Mouse (Mus musculus) c-Kit-positive CD71-positive TER-119-positive erythroid progenitor cells, embryonic 14.5 days (primary cell): ENCODE data around the gene Slc25a34.

Experiments used
- DNase-seq: peaks from one replicate; pipeline ENCODE4 v3.0.0-alpha.2; 2013; ENCODE audit warnings: low spot score

The Slc25a34 gene

DNA sequence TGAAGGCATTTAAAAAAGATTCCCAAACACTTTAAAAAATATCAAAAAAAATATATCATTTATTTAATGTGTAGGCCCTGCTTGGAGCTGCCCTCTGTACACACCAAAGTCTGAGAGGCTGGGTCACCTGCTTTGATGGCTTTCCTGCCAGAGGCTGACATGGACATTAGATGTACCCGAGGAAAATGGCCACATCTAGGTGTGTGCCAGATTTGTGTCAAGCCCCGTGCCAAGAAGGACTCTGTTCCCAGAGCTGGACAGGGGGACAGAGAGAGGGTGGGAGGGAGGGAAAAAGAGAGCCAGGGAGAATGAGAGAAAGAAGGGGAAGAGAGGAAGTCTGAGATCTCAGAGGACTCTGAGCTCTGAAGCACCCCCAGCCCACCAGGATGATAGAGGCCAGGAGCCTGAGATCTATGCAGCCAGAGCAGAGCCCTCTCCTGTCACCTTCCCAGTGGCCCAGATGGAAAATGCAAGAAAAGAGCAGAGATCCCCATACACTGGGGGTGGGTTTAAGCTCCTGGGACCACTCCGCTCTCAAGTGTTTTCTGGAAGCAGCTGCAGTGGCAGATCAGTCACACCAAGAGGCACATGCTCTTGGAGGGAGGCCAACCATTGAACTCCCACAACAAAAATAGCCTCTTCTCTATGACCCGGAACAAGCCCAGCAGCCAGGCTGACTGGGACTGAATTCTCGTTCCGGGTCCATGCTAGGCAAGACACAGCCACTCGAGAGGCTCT lies 19.7 kb upstream of the Slc25a34 start:
- DNase-seq: no peak

- no peak for DNase-seq
These were observed 18.6 kb upstream of the Slc25a34 start for GRCm38 (mm10) chr4:141641961-141642811.

DNA sequence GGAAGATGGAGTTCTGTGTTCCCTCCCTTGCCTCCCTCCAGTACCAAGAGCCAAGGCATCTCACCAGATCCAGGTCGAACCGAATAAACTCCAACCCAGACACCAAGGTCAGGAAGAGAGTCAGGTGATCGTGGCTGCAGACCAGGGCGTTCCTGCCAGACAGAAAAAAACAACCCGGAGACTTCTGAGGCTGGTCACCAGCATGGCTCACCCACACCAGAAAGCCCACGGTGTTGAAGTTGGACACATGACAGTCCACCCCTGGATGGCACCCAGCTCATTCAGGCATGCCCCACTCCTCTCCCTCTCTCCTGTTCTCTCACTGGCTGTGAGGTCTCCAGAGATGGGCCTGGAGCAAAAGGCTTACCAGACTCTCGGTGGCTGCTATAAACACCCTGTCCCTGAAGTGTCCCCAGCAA lies 17.7 kb upstream of the Slc25a34 start:
- DNase-seq: no peak

DNA sequence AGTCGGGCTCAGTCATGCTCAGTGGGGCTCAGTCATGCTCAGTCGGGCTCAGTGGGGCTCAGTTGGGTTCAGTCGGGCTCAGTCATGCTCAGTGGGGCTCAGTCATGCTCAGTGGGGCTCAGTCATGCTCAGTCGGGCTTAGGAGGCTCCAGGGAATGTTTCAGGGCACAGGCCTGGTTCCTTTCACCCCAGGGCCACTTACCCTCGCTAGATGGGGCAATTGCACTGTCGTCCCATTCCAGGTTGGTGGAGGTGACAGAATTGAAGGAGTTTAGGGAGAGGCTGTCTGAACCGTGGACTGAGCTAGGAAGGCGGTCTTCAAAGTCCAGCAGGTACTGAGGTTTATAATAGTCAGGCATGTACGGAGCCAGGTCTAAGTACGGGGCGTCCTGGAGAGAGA lies 15.9 kb upstream of the Slc25a34 start:
- no peak for DNase-seq

- DNase-seq: no peak
These were observed 13.1 kb upstream of the Slc25a34 start for GRCm38 (mm10) chr4:141636693-141637092.

GRCm38 (mm10) chr4:141635991-141636390 lies 12.4 kb upstream of the Slc25a34 start:
- no peak for DNase-seq

DNA sequence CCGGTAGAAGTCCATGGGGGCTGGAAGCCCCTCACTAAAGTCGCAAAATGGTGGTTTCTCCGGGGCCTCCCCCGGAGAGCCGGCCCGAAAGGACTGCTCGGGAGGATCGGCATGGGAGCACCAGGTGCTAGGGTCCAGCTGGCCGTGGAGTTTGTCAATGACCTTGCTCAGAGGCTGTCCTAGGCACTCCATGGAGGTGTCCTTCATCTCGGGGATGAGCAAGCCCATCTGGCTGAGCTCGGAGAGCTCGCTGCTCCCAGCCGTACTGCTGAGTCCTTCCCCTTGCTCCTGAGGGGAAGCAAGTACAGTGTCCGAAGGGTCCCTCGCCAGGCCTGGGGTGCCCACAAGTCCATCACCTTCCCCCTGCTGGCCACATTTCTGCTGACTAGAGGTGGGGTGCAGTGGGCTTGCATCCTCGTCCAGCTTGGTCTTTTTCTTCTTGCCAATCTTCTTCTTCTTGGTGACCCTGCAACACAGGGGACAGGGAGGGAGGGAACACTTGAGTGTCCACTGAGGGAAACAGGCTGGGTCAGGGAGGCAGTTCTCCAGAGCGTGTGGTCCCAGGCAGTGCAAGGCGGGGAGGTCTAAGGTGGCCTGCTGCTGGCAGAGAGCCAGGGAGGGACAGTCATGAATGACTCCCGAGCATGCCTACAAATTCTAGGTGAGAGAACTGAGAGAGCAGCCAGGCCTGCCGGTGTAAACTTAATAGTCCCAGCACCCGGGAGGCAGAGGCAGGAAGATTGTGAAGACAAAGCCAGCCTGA lies 8.7 kb upstream of the Slc25a34 start:
- no peak for DNase-seq

GRCm38 (mm10) chr4:141631250-141631649 lies 7.6 kb upstream of the Slc25a34 start:
- no peak for DNase-seq

GRCm38 (mm10) chr4:141630021-141630420 lies 6.4 kb upstream of the Slc25a34 start:
- no peak for DNase-seq

GRCm38 (mm10) chr4:141628661-141629060 lies 5.0 kb upstream of the Slc25a34 start:
- no peak for DNase-seq

DNA sequence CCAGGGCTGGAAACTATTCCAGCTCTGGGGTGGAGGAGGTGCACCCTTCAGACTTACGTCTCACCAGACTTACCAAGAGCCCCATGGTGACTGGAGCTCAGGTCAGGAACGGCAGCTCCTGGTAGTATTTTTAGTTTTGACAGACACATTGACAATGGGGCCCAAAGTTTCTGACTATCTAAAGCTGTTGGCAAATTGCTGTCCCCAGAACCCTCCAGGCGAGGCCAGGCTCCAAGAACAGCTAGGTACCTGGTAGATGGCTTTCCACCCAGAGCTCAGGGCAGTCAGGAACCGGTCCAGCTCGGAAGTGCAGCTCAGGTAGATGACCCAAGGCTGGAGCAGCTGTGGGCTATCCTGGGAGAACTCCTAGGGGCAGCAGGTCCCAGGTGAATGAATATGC lies 3.9 kb upstream of the Slc25a34 start:
- DNase-seq: no peak

DNA sequence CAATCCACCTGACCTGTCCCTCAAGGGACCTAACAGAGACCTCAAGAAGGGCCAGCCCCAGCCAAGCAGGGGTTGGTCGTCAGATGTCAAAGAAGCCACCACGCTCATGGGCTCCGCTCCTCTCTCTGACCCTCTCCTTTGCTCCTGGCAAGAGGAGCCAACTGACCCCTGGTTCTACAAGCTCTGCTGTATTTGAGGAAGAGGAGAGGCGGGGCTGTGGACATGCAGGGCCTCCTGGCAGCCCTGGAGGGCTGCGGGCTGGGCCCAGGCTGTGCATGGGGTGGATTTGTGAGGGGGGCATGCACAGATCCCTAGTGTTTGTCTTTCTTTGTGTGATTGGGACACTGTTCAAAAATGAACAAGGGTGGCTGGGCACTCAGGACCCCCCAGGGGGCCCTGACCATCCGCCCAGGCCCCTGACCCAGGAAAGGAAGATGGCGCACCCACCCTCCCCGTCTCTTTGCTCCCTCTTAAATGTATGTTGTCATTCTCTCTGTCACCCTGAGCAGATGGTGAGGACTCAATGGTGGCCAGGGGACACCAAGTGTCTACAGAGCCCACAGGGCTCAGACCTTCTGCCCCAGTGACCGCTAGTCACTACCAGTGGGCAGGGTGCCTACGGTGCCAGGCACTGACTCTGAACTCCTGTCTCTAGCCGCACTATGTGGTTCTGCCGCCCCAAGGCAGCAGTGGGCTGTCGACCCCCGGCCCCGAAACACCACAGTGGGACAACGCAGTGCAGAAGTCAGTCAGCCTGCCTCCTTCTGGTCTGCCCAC lies 2.3 kb upstream of the Slc25a34 start:
- no peak for DNase-seq

DNA sequence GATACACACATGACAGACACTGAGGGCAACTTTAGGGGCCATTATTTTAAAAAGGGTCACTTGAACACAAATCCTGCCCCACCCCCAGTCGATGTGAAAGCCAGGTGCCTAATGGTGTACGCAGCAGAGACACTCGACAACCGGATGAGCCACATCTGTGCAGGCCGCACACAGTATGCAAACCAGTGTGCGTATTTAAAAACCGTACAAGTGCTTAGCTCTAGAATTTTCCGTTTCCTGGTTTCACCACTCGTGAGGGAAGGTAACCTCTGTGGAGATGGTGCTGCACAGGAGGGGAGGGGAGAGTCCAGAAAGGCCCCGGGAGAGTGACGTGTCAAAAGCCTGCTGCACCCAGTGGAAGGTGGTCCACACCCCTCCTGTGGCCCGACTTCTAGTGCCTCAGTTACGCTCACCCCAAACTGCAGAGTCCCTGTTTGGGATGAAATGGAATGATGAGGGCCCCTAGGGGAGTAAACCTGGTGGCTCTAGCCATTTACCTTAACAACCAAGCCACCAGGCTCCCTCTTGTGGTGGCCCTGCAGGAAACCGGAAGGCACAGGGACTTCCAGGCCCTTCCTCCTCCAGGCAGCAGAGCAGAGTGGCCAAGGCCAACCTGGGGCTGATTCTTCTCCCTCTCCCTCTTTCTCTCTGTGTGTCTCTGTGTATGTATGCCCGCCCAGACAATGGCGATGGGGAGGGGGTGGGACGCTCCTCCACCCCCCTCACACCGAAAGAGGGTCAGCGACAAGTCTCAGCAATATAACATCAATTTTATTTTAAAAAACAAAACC lies 1.6 kb upstream of the Slc25a34 start:
- DNase-seq: no peak

DNA sequence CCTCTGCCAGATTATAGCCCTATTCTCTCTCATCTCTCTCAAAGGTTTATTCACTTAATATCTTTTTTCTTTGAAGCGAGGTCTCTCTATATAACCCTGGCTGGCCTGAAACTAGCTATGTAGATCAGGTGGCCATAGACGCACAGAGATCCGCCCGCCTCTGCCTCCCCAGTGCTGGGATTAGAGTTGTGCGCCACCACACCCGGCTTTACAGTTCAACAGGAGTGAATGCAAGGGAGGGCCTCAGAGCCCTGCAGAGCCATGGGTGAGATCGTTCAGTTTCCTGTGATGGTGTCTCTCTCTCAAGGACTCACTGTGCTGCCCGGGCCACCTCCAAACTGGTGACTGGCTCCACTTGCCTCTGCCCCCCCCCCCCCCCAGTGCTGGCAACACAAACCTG lies 513 bp upstream of the Slc25a34 start:
- no peak for DNase-seq

DNA sequence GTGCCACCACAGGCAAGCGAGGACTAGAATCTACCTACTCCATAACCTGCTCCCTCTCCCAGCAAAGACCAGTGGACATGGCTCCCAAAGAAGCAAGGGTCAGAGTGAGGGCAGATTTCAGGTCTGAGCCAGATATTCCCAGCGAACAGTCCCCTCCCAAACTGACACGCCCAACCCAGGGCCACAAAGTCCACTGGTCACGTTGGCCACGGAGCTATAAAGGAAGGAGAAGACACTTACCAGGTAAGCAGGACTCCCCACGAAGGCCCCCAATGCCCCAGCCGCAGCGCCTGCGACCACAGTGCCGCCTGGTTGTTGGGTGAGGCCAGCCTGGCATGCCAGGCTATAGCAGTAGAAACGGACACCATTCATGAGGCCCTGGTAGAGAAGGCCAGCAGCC lies 584 bp downstream of the Slc25a34 start:
- no peak for DNase-seq

DNA sequence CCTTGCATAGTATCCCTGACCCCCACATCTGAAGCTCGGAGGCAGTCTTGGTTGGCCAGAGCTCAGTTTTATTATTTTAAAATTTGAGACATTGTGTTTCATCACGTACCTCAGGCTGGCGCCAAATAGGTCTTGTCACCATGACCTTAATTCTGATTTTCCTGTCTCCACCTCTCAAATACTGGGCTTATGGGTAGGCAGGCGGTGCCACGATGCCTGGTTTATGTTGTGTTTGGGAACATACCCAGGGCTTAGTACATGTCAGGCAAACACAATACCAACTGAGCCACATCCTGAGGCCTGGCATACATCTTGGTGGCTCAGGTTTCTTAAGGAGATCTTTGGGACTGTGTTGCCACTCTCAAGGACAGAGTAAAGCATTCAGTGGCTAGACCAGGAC lies 1.0 kb downstream of the Slc25a34 start:
- no peak for DNase-seq

DNA sequence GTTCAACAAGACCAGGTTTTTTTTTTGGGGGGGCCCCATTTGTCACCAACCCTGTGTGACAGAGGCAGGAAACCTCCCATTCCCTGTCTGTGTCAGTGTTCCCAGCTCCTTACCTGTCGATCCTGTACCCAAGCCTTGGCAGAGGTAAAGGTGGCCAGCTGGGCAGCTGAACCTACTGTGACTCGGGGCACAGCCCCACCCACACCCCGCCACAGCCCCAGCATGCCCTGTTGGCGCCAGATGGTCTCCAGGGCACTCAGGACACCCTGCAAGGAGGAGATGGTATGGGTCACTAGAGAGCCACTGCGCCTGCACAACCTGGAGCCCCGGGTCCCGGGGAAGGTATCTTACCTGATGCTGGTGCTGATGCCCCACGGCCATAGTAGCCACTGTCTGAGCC lies 1.5 kb downstream of the Slc25a34 start:
- DNase-seq: no peak

DNA sequence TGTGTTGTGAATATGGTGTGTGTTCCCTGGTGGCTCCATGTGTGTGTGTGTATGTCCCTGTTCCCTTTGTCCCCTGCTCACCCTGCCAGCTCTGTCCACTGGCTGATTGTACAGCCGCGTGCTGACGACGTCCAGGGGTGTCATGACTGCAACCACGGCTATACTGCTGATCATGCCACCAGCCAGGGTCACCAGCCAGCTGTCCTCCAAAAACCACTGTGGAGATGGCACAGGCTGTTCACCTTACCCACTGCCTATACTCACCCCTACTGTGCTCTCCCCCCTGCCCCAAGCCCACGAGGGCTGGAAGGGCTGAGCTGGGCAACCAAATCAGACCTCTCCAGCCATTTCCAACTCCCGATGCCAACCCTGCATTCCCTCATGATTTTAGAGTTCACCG lies 2.3 kb downstream of the Slc25a34 start:
- no peak for DNase-seq

DNA sequence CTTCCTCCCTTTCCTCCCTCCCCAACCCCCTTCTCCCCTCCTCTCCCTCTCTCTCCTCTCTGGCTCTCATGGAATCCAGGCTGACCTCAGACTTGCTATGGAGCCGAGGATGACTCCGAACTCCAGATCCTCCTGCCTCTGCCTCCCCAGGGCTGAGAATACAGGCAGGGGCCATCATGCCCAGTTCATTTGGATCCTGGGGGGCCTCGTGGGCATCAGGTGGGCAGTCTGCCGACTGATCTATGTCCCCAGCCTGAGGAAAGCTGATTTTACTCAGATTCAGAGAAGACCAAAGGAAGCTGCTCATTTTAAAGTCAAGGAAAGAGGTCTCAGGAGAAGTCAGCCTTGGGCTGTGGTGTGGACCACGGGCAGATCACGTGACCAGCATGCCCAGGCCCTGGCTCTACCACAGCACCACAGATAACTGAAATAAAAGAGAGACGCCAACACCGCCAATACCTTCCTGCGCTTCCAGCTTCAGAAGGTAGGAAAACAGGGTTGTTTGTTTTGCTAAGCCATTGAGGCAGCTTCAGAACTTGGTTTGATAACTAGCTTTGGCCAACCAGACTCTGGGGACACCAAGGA lies 4.2 kb downstream of the Slc25a34 start:
- DNase-seq: no peak

GRCm38 (mm10) chr4:141618565-141619243 lies 4.9 kb downstream of the Slc25a34 start, which contains the start of gene Tmem82:
Gene Tmem82 (minus strand): TSS chr4:141618633.
- DNase-seq: peak; percentile 49
